Mouse (Mus musculus): Measurements from ENCODE around the gene Ostn.
A peak's percentile ranks its signal among the peaks of the same experiment; 100 is the strongest.
"Not testable (repeated sequence)": the region's sequence is repeated elsewhere in the genome, so short reads cannot be mapped to it uniquely, and the experiment has no call there.

Ostn gene

DNA sequence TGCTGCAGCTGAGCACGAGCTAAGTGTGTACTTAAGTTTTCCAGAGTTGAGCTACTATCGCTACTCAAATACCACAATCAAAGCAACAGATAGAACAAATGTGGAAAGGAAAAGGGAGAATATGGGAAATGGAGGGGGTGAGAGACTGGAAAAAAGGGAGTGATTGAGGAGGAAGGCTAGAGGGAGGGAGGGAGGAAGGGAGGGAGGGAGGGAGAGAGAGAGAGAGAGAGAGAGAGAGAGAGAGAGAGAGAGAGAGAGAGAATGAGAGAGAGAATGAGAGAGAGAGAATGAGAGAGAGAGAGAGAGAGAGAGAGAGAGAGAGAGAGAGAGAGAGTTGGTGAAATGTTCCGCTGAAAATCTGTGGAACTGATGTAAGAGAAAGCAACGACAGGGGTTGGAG lies at the start of gene Ostn:
Ostn (plus strand) TSS at position 301 of the 400 bp plus-strand sequence.
- not testable (repeated sequence) for DNase-seq (ENCODE audit: low read depth, low spot score)

DNA sequence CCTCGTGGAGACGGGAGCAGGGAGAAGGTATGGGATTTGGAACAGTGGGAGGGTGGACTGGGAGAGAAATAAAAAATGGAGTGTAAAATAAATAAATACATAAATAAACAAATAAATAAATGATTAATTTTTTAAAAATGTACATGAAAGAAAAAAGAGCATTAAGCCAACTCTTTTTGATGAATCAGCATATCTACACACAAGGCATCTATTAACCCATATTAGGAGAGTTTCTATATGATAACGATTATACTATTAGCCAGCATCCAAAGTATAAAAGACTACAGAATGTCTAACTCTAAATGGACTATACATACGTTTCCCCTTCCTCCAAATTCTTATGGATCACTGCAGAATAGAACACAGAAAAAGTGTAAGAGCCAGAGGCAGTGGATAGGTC lies 38.5 kb upstream of the Ostn start:
- no peak for DNase-seq (ENCODE audit: low read depth, low spot score)

DNA sequence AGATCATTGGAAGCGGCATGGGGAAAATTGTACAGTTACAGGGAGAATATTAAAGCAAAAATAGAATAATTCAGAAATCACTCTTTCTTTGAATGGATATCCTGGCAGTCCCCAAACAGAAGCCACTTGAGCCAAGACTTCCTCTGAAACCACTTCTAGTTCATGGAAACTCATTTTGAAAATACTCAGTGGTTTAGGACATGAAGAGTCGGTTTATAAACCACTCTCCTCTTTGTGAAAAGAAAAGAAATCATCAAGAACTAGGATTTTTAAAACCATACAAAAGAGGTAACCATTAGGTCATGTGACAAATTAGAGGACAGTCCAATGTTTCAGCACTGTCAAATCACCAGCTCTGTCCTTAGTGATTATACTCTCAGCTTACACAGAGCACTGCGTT lies 19.9 kb upstream of the Ostn start:
- no peak for DNase-seq (ENCODE audit: low read depth, low spot score)

DNA sequence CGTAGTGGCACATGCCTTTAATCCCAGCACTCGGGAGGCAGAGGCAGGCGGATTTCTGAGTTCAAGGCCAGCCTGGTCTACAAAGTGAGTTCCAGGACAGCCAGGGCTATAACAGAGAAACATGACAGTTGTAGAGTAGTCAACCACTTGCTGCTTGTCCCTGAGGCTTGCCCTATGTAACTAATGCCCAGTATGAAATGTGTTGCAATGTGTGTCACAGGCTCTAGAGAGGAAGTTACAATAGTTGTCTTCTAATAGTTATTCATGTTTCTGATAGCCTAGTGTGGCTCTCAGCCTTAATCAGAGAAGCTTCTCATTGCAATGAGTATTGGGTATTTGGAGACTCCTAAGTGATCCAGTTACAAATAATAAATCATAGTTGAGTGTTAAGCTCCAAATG lies 10.8 kb upstream of the Ostn start:
- DNase-seq (ENCODE audit: low read depth, low spot score): no peak

DNA sequence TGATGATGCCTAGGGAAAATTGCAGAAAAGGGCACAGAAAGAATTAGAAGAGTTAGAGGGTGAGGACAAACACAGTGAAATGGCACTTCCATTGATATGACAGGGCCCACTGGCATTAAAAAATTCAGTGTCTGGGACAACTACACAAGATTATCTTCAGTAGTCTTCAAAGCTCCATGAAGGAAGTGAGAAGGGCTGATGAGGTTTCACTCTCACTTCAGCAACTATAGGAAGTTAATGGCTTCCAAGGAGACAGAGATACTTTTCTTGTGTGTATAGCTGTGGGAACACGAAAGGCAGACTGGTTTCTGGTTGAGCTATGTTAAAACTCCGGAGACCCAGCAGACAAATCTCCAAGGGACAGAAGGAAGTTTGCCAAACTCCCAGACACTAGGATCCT lies 10.4 kb upstream of the Ostn start:
- DNase-seq (ENCODE audit: low read depth, low spot score): no peak

DNA sequence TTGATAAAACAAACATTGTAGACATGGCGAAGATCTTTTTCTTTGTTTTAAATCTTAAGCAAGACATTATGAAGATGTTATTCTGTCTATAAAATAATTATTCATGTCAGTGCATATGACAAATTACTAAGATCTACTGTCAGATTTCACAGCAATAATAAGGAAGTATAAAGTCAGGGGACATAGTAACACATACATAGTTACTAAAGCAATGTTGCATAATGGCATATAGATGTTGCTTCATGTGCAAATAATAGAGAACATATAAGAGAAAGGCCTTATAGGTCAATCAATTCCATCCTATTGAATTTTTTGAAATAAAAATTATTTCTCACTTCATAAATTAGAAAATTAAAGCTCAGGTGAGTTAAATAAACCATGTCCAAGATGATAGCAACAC lies 11.8 kb downstream of the Ostn start:
- DNase-seq (ENCODE audit: low read depth, low spot score): no peak

DNA sequence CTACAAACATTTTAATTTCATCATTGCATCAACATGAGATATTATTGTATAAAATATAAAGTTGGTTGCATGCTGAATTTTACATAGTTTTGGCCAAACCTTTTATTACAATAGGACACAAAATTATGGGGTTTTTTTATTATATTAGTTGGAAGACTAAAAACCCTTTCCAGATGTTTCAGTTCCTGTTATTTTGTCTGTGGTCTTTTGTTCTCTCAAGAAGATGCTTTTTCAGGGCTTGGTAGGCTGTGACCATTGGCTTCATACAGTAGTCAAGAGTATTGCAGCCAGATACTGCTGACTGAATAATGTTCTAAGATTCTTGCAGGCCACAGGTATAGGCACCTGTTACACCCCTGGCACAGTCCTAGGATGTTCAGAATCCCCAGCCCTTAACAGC lies 14.8 kb downstream of the Ostn start:
- no peak for DNase-seq (ENCODE audit: low read depth, low spot score)

DNA sequence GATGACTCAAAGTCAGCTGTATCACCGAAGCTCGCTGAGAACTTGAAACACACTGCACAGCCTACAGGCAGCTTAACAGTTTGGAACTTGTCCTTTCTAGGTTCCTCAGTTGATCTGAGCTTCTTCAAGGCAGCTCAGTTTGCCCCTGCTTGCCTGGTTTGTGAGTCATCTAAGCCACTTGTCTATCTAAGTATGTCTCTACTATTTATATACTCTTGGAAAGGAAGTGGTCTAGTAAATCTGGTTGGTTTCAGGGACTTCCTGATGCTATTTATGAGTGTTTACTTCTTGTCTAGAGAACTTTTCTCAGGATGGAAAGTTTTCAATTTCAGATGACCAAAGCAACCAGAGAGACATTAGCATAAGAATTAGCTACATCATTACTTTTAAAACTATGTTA lies 19.2 kb downstream of the Ostn start:
- no peak for DNase-seq (ENCODE audit: low read depth, low spot score)

DNA sequence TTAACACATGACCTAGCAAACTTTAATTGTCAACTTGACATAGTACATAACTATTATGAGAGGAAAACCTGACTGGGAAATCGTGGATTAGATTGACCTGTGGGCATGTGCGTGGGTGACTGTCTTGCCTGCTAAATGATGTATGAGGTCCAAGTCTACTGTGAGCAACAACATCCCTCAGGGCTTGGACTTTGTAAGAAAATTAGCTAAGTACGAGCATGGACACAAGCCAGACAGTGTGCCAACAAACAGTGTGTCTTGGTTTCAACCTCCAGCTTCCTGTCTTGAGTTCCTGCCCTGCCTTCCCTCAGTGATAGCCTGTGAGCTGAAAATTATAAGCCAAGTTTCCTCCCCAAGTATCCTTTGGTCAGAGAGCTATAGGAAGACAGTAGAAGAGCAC lies 40.2 kb downstream of the Ostn start:
- DNase-seq (ENCODE audit: low read depth, low spot score): no peak

DNA sequence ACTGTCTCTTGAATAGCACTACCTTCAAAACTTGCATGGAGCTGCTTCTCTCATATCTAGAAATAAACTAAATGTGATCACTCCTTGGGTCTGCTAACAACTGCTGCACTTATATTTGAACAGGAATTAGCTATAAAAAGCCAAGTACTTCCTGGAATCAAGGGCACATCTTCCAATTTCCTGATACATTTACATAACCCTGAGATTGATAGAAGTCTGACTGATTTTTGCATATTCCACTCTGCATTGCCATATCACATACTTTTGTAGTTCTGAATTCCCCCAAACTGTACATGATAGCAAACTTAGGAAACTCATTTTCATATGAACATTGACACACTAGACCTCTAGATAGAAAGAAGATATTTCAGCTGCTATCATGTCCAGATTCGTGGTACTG lies 41.1 kb downstream of the Ostn start:
- DNase-seq (ENCODE audit: low read depth, low spot score): no peak

DNA sequence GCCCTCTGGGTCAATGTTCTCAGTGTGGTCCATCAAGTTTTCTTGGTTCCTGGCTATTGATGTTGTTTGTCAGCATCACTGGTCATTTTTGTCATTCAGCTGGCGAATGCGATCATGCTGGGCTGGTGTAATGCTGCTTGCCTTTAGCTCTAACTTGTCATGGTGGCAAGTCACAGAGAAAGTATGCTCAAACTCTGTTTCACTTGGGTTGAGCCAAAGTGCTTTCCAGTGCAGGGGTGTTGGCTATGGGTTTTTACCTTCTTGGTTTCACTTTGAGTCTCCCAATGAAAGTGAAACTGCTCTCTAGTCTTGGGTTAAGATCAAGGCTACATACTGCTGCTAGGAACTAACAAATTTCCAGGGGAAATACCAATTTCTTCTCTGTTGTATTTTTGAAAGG lies 41.9 kb downstream of the Ostn start:
- DNase-seq (ENCODE audit: low read depth, low spot score): no peak

DNA sequence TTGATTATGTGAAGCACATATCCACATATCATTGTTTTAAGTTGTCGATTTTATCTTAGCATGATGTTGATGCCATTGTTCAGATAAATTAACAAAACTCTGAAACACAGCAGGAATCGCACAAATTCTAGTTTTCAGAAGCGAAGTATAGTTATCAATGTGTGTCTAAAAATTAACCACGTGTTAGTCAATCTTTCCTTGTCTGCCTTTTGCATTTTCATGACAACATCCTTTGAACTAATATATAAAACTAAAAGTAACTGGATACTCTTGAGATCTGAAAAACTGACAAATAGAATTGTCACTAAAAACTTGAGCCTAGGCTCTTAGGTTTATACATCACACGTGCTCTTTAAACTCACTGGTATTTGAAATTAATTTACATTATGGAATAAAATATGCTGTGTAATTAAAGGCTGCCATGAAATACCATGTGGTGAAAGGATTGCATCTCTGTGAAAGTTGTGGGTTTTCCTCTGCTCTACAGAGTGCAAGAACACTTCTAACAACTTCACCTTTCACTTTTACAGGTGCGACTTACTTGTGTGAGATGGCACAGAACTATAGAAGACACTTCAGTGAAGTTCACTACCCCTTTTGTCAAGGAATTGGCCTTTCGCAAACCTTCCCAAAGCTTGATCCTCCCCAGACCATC lies 42.7 kb downstream of the Ostn start:
- no peak for DNase-seq (ENCODE audit: low read depth, low spot score)

DNA sequence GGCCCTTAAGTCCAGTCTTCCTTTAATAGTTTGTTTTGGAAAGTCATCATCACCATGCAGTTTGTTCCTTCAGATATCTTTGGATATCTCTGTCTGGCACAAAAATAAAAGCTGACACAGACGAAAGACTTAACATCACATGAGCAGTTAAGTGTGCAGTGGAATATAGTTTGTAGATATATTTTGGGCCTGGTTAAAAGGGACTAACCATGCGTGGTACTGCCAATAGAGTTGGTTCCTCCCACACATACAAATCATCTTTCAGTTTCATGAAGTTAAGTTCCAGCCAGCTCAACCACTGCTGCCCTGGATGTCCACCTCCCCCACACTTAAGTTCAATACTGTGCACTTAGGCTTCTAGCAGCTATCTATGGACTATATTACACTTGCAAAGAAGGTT lies 47.2 kb downstream of the Ostn start:
- DNase-seq (ENCODE audit: low read depth, low spot score): no peak

DNA sequence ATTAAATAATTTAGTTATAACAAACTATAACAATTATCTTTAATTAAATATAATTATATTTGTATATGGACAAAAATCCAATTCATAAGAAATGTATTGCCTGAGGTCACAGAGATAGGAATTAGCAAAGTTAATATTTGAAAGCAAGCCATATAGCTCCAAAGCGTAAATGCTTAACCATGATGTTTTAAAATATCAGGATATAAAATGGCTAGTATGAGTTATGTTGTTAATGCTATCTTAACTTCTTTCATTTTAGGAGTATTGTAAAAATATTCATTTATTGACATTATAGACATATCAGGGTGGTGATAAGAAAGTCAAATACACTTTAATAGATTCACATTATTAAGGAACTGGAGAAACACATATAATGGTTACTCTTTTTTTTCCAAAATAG lies 52.8 kb downstream of the Ostn start:
- DNase-seq (ENCODE audit: low read depth, low spot score): no peak

DNA sequence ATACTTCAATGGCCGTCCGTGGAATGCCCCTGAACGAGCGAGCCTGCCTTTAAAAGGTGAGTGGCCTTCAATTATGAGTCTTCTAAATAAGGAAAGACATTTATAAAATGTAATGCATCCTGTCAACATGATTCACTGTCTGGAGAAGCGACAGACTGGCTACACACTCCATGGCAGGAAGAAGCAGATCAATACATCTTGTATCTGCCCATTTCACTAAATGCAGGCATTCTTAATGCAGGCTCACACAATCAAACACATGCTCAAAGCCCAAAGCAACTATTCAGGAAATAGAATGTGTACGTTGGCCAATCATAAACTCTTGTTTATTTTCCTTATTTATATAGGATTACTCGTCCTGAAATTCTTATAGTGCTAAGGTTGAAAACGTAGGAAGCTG lies 62.9 kb downstream of the Ostn start, which contains the start of gene Uts2b:
Uts2b (minus strand) TSS at position 49 of the 400 bp plus-strand sequence.
- DNase-seq (ENCODE audit: low read depth, low spot score): no peak

DNA sequence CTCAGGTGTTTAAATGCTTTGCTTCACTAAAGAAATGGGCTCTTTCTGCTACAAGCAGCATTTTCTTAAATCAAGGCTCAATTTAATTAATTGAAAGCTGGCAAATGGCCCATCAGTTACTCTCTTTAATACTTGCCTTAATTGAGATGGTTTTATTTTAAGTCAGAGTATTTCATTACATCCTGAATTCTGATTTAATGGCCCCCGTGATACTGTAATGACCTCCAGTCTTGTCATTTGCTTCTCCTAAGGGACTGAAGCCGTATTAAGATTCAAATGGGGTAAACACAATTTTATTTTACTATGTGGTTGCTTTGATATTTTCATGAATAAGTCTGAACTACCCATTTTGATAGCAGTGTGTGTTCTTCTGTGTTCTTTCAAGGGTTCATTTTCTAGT lies 63.4 kb downstream of the Ostn start:
- DNase-seq (ENCODE audit: low read depth, low spot score): no peak

DNA sequence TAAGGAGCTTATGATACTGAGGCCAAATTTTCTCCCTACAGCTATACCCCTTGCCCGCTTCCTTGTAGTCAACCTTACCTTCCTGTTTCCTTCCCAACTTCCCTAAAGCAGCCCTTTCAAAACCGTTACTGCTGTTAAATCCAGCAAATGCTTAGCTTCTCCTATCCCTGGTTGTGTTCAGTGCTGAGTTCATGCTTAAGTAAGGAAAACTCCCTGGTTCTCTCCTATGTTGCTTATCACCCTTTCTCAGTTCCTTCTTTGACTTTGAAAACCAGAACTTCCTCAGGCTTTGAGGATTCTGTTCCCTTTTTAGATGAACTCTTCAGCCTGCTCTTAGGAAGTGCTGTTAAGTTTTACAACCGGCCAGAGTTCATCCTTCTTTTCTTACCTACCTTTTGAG lies 66.8 kb downstream of the Ostn start:
- peak; percentile 36 for DNase-seq (ENCODE audit: low read depth, low spot score)

DNA sequence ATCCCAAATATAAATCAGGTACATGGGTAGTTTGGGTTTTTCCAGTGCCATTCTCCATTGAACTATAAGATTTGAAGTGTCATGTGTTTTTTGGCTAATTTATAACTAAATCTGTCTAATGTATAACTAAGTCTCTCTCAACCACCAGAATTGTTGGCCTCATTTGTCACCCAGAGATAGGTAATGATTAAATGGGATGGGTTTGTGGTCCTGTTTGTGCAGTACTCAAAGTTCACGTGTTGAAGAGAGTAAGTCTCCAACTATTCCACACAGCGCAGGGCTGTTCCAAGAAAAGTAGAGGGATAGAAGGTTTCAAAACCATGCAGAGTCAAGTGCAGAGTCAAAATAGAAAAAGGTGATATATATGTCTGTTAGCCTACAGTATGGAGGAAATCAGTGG lies 68.0 kb downstream of the Ostn start:
- no peak for DNase-seq (ENCODE audit: low read depth, low spot score)

DNA sequence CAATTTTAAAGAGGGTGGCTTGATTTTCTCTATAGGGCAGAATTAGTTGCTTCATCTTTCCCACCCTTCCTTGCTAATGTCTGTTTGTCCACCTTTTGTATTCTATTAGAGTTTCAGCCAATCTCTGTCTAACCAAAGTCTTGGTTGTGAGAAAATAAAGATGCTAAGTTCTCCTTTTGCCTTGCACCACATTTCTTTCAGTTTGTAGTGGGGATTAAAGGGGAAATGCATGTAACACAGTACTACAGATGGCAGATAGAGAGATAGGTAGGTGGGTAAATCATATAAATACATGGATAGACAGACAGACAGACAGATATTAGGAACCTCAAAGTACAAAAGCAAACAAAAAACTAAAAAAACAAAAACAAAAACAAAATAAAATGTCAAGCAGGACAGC lies 69.3 kb downstream of the Ostn start:
- DNase-seq (ENCODE audit: low read depth, low spot score): no peak

DNA sequence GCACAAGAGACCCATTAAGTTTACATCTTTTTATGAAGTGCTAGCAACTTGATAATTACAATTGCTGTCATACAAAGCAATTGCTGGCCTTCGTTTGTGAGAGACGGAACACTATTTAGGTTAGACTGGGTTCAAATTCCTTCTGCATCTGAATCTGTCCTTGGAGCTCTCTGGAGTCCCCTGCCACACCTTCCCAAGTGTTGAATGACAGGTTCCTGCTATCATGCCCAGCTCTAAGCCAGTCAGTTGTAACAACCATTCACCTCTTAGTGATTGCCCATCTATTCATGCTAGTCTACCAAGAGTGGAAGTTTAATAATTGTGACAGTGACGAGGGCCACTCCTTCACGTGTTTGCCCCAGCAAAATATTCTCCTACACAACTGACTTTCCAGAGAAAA lies 74.9 kb downstream of the Ostn start:
- DNase-seq (ENCODE audit: low read depth, low spot score): no peak

DNA sequence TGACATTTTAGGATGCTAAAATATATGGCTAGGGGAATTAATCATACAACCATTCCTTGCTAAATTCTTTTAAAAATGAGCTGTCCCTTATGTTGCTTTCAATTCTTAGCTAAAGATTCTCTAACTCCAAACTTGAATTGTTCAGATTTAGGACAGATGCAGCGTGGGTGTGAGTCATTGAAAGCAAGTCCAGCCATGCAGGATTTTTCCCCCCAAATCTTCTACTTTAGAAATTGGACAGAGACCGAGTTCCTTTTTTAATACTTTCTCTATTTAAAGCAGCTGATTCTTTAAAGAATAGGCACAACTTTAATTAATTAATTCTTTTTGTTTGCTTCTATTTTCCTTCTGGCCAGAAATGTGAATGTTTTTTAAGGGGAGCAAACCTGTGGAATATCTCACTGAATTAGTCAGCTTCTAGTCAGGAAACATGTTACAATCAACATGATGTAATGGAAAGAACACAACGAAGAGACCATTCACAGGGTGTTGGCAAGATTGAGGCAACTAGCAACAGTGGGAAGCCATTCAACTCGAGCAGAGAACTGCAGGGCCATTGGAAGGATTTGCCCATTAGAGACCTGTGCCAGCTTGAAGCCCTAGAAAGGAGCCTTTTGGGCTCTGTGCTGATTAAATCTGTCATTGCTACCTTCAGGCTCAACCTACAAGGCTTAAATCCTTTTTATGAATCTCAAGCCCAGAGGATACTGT lies 77.8 kb downstream of the Ostn start:
- peak; percentile 36 for DNase-seq (ENCODE audit: low read depth, low spot score)

DNA sequence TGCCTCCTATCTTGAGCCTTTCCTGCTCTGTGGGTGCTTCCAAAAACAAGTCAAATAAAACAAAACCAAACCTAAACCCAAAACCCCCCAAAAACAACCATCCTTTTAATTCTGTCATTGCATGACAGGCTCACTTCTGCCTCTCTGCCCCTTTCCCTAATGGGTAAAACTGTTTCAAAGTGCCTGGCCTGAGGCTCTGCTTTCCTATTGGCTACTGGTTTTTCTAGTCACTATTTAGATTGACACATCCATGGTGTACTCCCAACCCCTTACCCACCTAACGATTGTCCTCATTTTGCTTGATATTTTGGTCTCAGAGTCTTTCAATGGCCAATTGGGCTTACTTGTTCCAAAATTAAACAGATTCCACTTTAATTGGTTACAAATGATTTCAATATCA lies 78.4 kb downstream of the Ostn start:
- no peak for DNase-seq (ENCODE audit: low read depth, low spot score)

DNA sequence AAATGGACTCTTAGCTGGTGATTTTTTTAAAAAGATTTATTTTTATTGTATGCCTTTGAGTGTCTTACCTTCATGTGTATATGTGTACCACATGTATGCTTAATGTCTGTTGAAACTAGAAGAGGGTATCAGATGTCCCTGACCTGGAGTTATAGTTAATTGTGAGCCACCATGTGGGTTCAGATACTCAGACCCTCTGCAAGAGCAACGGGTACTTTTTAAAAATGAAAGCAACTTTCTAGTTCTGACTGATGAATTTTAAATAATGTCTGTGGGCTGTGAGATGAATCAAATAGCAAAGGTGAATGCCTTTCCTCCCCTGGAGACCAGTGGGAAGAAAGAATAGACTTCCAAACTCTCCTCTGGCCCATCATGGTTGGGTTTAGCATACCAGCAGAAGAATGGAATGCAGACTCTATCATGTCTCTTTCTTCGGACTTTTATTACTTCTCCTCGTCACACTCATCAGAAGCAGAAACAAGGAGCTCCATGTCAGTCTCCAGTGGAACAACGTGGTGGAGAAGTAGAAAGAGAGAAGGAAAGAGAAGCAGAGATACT lies 79.6 kb downstream of the Ostn start:
- DNase-seq (ENCODE audit: low read depth, low spot score): no peak

All from skeletal muscle tissue, adult 2 months (tissue).